Mouse (Mus musculus): ENCODE data around the gene Evx2. TPM values are rescaled to one million over a fixed set of nuclear protein-coding genes. Genes with fewer than 3 reads are reported as not detected.

Gene Evx2
- 2.3 and 3.2 TPM in 2 replicates for polyA plus RNA-seq (2015; fragmentation: Nextera tagmentation; extraction: Ambion mirVana)

- under 1% methylated on average over 28 of the region's 28 CpGs for WGBS
- Histone ChIP-seq H3K27me3 (peaks cover 55% of the 10 kb centered on the region), H3K9ac (peak within 1 kb of the TSS; percentile 98), H3K4me2 (replicated peaks) (peak within 1 kb of the TSS; percentile 74), H3K36me3 (0 out of 2 replicates have a peak, but pooled peaks cover 2% of the 10 kb centered on the region), H3K4me3 (peak within 1 kb of the TSS; percentile 63), H3K27ac (peak within 1 kb of the TSS; percentile 95), H3K9me3 (no peaks in the 10 kb centered on the region), H3K4me1 (peaks cover 17% of the 10 kb centered on the region)
- ATAC-seq (ENCODE audit: low FRiP score, low read depth) = no peak
These were observed at the start of gene Evx2 for GRCm38 (mm10) chr2:74659507-74660005. Evx2 (minus strand) TSS chr2:74659557.

GRCm38 (mm10) chr2:74708676-74709075 lies 49.3 kb upstream of the Evx2 start:
- 26% methylated on average over 4 of the region's 4 CpGs for WGBS

GRCm38 (mm10) chr2:74707599-74707998 lies 48.2 kb upstream of the Evx2 start:
- Histone ChIP-seq H3K4me1 (peaks cover 27% of the 10 kb centered on the region), H3K9ac (0 out of 2 replicates have a peak overlapping the region, but pooled peaks have one; percentile 48), H3K4me3 (peak overlapping the region; percentile 24), H3K27me3 (peaks cover 91% of the 10 kb centered on the region), H3K36me3 (no peaks in the 10 kb centered on the region), H3K9me3 (no peaks in the 10 kb centered on the region), H3K27ac (no peak overlapping the region), H3K4me2 (replicated peaks) (peak overlapping the region; percentile 47)
- ATAC-seq (ENCODE audit: low FRiP score, low read depth) = no peak
- WGBS = 23% methylated on average over 7 of the region's 7 CpGs

More at GRCm38 (mm10) chr2:74708676-74709075, 49.3 kb upstream of the Evx2 start:
- Histone ChIP-seq H3K27me3 (peaks cover 93% of the 10 kb centered on the region), H3K27ac (0 out of 2 replicates have a peak overlapping the region, but pooled peaks have one; percentile 0), H3K9me3 (no peaks in the 10 kb centered on the region), H3K36me3 (no peaks in the 10 kb centered on the region), H3K4me1 (peaks cover 24% of the 10 kb centered on the region), H3K4me3 (no peak overlapping the region), H3K4me2 (replicated peaks) (0 out of 2 replicates have a peak overlapping the region, but pooled peaks have one; percentile 4), H3K9ac (no peak overlapping the region)
- ATAC-seq (ENCODE audit: low FRiP score, low read depth) = no peak

- ATAC-seq (ENCODE audit: low FRiP score, low read depth) = no peak
- Histone ChIP-seq H3K36me3 (no peaks in the 10 kb centered on the region), H3K27me3 (peaks cover 85% of the 10 kb centered on the region), H3K4me3 (peak overlapping the region; percentile 63), H3K9ac (peak overlapping the region; percentile 87), H3K4me2 (replicated peaks) (peak overlapping the region; percentile 77), H3K4me1 (peaks cover 19% of the 10 kb centered on the region), H3K9me3 (no peaks in the 10 kb centered on the region), H3K27ac (no peak overlapping the region)
- WGBS = under 1% methylated on average over 13 of the region's 13 CpGs
These were observed 47.1 kb upstream of the Evx2 start for GRCm38 (mm10) chr2:74706393-74706960.

GRCm38 (mm10) chr2:74705467-74706089 lies 46.2 kb upstream of the Evx2 start:
- Histone ChIP-seq H3K4me1 (peaks cover 23% of the 10 kb centered on the region), H3K27ac (peak overlapping the region; percentile 90), H3K36me3 (no peaks in the 10 kb centered on the region), H3K27me3 (peaks cover 87% of the 10 kb centered on the region), H3K4me3 (peak overlapping the region; percentile 63), H3K9me3 (no peaks in the 10 kb centered on the region), H3K9ac (peak overlapping the region; percentile 87), H3K4me2 (replicated peaks) (peak overlapping the region; percentile 77)
- under 1% methylated on average over 52 of the region's 85 CpGs for WGBS
- no peak for ATAC-seq (ENCODE audit: low FRiP score, low read depth)

GRCm38 (mm10) chr2:74704999-74705466 lies 45.7 kb upstream of the Evx2 start:
- Histone ChIP-seq H3K4me3 (peak overlapping the region; percentile 63), H3K4me2 (replicated peaks) (peak overlapping the region; percentile 77), H3K27me3 (peaks cover 87% of the 10 kb centered on the region), H3K4me1 (peaks cover 29% of the 10 kb centered on the region), H3K27ac (peak overlapping the region; percentile 90), H3K9ac (peak overlapping the region; percentile 87), H3K9me3 (no peaks in the 10 kb centered on the region), H3K36me3 (no peaks in the 10 kb centered on the region)
- peak; percentile 24; the same call in 1 of the 2 replicates for ATAC-seq (ENCODE audit: low FRiP score, low read depth)
- 2% methylated on average over 20 of the region's 66 CpGs for WGBS

GRCm38 (mm10) chr2:74704393-74704998 lies 45.1 kb upstream of the Evx2 start, which contains the start of gene Hoxd8:
Hoxd8 (plus strand) TSS chr2:74704615.
- H3K4me2 ChIP-seq (replicated peaks) = peak within 1 kb of the TSS; percentile 77
- ATAC-seq (ENCODE audit: low FRiP score, low read depth) = peak; percentile 34; the same call in 1 of the 2 replicates
- peaks cover 34% of the 10 kb centered on the region for H3K4me1 ChIP-seq
- peak within 1 kb of the TSS; percentile 87 for H3K9ac ChIP-seq
- H3K9me3 ChIP-seq = no peaks in the 10 kb centered on the region
- 1% methylated on average over 39 of the region's 52 CpGs for WGBS
- peak within 1 kb of the TSS; percentile 90 for H3K27ac ChIP-seq
- no peaks in the 10 kb centered on the region for H3K36me3 ChIP-seq
- peaks cover 87% of the 10 kb centered on the region for H3K27me3 ChIP-seq
- H3K4me3 ChIP-seq = peak within 1 kb of the TSS; percentile 63

- 0 out of 2 replicates have a peak overlapping the region, but pooled peaks have one; percentile 87 for H3K9ac ChIP-seq
- H3K27me3 ChIP-seq = peaks cover 85% of the 10 kb centered on the region
- H3K4me2 ChIP-seq (replicated peaks) = peak overlapping the region; percentile 77
- WGBS = 6% methylated on average over 26 of the region's 26 CpGs
- peaks cover 39% of the 10 kb centered on the region for H3K4me1 ChIP-seq
- H3K27ac ChIP-seq = peak overlapping the region; percentile 44; the same call in 1 of the 2 replicates
- no peaks in the 10 kb centered on the region for H3K9me3 ChIP-seq
- no peaks in the 10 kb centered on the region for H3K36me3 ChIP-seq
- ATAC-seq (ENCODE audit: low FRiP score, low read depth) = no peak
- H3K4me3 ChIP-seq = peak overlapping the region; percentile 63
These were observed 44.5 kb upstream of the Evx2 start for GRCm38 (mm10) chr2:74703720-74704392.

GRCm38 (mm10) chr2:74703317-74703716 lies 44.0 kb upstream of the Evx2 start:
- Histone ChIP-seq H3K27me3 (peaks cover 80% of the 10 kb centered on the region), H3K4me1 (peaks cover 43% of the 10 kb centered on the region), H3K4me3 (no peak overlapping the region), H3K9ac (no peak overlapping the region), H3K36me3 (no peaks in the 10 kb centered on the region), H3K4me2 (replicated peaks) (no peak overlapping the region; the same call in 1 of the 2 replicates), H3K27ac (no peak overlapping the region), H3K9me3 (no peaks in the 10 kb centered on the region)
- ATAC-seq (ENCODE audit: low FRiP score, low read depth) = no peak
- WGBS = 17% methylated on average over 10 of the region's 10 CpGs

- Histone ChIP-seq H3K4me2 (replicated peaks) (no peak overlapping the region), H3K4me1 (peaks cover 43% of the 10 kb centered on the region)
These were observed 43.5 kb upstream of the Evx2 start for GRCm38 (mm10) chr2:74702820-74703219.

More at GRCm38 (mm10) chr2:74702820-74703219, 43.5 kb upstream of the Evx2 start:
- no peak for ATAC-seq (ENCODE audit: low FRiP score, low read depth)
- Histone ChIP-seq H3K9ac (no peak overlapping the region), H3K27me3 (peaks cover 78% of the 10 kb centered on the region), H3K9me3 (no peaks in the 10 kb centered on the region), H3K4me3 (no peak overlapping the region), H3K36me3 (no peaks in the 10 kb centered on the region), H3K27ac (no peak overlapping the region)
- WGBS = 24% methylated on average over 6 of the region's 6 CpGs

Data from limb, embryonic 13.5 days (tissue).